Mouse (Mus musculus): ENCODE measurements around the gene Ipo11. TPM values are rescaled to one million over a fixed set of nuclear protein-coding genes. Genes with fewer than 3 reads are reported as not detected.
A peak's percentile ranks its signal among the peaks of the same experiment; 100 is the strongest.

The Ipo11 gene
- total and polyA plus RNA-seq, 2 experiments from 2014 or later, result 33.9 to 46.7 TPM

DNA sequence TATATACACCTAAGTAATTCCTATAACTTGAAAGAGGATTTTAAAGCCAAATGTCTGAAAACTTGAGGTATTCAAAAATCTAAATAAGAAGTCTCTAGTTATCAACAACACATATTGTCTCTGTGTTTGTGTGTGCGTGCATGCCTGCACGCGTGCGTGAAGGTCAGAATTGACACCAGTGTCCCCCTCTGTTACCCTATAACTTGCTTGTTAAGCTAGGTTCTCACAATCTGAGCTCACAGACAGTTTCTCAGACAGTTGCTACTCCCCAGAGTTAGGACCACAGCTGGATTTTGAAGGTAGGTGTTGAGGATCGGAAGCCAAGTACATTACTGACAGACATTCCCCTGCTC is 100.3 kb downstream of the Ipo11 start:
- no peak for TF ChIP-seq CTCF (IDR thresholded peaks at IDR 0.05; ENCODE audit: low read depth)
- Histone ChIP-seq H3K27me3 (ENCODE audit: insufficient read depth, low read length) (no peaks in the 10 kb centered on the region), H3K9me3 (ENCODE audit: low read length) (no peaks in the 10 kb centered on the region), H3K4me1 (ENCODE audit: insufficient read depth, low read length) (no peaks in the 10 kb centered on the region), H3K27ac (no peak overlapping the region), H3K36me3 (ENCODE audit: insufficient read depth, low read length) (no peaks in the 10 kb centered on the region; the same call in 1 of the 2 replicates), H3K4me3 (ENCODE audit: low read length) (no peak overlapping the region), H3K4me2 (ENCODE audit: low read depth, low read length) (peak overlapping the region; percentile 22), H3K9ac (replicated peaks; ENCODE audit: low read length) (no peak overlapping the region)
- DNase-seq (ENCODE audit: low spot score) (no peak), ATAC-seq (no peak)
- 89% methylated on average over 5 of the region's 5 CpGs for WGBS

DNA sequence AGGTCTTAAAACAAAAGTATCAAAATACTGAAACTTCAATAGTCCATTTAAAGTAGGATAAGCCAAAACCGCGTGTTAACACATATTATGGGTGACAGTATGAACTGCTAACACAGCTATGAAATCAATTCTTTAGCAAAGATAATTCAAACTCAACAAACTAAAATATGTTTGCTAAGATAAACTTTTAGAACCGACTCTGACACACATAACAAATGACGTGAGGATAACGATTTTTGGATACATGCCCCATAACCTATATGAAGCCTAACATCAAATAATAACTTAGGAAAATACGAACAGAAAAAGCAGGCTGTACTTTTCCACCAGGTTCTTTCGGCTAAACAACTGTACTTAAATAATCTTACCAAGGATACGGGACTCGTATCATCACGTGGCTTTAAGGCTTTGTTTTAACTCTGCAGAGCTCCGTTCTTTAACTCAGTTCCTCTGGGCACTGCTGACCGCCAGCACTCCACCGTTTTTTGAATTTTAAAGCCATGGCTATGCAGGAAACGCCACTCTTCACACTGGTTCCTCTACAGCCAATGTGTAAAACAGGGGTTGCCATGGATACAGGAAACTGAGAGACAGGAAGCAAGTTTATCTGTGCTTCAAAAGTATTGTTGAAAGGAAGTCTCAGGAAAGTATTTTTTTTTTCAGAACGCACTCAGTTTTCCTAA is 100.8 kb downstream of the Ipo11 start:
- 63% methylated on average over 15 of the region's 15 CpGs for WGBS
- no peak for TF ChIP-seq CTCF (IDR thresholded peaks at IDR 0.05; ENCODE audit: low read depth)
- no peak overlapping the region for H3K27ac ChIP-seq
- peak overlapping the region; percentile 22 for H3K4me2 ChIP-seq (ENCODE audit: low read depth, low read length)
- H3K27me3 ChIP-seq (ENCODE audit: insufficient read depth, low read length), result no peaks in the 10 kb centered on the region
- DNase-seq (ENCODE audit: low spot score), result peak; percentile 49
- no peak overlapping the region for H3K9ac ChIP-seq (replicated peaks; ENCODE audit: low read length)
- ATAC-seq, result 0 out of 2 replicates have a peak, but pooled peaks have one; percentile 40
- H3K9me3 ChIP-seq (ENCODE audit: low read length), result no peaks in the 10 kb centered on the region
- no peaks in the 10 kb centered on the region for H3K4me1 ChIP-seq (ENCODE audit: insufficient read depth, low read length)
- H3K4me3 ChIP-seq (ENCODE audit: low read length), result peak overlapping the region; percentile 16; the same call in 1 of the 2 replicates
- H3K36me3 ChIP-seq (ENCODE audit: insufficient read depth, low read length), result no peaks in the 10 kb centered on the region; the same call in 1 of the 2 replicates

DNA sequence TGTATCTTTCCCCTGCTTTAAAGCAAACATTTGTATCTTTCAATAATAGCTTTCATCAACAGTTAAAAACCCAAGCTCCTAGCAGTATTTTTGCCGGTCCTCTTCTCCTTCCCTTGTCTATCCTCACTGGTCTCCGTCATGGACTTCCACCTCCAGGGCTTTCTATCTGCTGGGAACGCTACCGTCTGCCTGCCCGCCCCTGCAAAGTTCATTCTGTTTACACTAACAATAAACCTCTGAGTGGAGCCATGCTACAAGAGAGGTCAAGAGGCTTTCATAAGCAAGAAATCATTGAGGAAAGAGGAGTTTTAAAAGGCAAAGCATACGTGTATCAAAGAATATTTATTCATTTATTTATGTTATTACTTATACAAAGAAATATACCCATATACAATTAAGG is 106.7 kb downstream of the Ipo11 start:
- no peaks in the 10 kb centered on the region; the same call in 1 of the 2 replicates for H3K36me3 ChIP-seq (ENCODE audit: insufficient read depth, low read length)
- no peaks in the 10 kb centered on the region for H3K27me3 ChIP-seq (ENCODE audit: insufficient read depth, low read length)
- no peak for DNase-seq (ENCODE audit: low spot score)
- no peak overlapping the region for H3K27ac ChIP-seq
- no peak for TF ChIP-seq CTCF (IDR thresholded peaks at IDR 0.05; ENCODE audit: low read depth)
- WGBS, result 74% methylated on average over 6 of the region's 6 CpGs
- H3K4me3 ChIP-seq (ENCODE audit: low read length), result no peak overlapping the region
- no peaks in the 10 kb centered on the region for H3K9me3 ChIP-seq (ENCODE audit: low read length)
- H3K9ac ChIP-seq (replicated peaks; ENCODE audit: low read length), result no peak overlapping the region
- no peak overlapping the region for H3K4me2 ChIP-seq (ENCODE audit: low read depth, low read length)
- no peak for ATAC-seq
- H3K4me1 ChIP-seq (ENCODE audit: insufficient read depth, low read length), result no peaks in the 10 kb centered on the region

DNA sequence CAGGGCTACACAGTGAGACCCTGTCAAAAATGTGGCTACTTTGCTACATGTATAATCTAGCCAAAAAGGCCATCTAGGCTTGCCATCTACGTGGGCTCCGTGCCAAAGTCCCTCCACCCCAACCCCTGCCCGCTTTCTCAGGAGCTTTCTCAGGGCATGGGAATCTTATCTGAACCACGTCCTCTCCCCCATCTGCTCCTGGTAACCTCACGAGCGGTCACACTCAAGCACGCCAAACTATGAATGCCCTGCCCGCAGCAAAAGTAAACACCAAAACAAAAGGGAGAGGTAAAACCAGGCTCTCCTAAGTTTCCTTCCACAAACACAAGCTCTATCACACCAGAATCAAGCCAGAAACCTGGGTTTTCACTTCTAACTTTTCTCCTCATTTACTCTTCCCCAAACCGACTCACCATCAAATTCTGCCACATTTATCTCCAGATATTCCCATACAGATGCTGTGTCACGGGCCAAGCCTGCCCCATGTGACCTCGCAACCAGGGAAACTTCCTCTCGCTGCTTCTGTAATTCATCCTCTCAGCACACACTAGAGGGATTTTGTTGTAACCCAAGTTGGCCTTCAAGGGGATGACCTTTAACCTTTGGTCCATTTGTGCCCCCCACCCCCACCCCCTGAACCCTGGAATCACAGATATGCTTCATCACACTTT is 107.3 kb downstream of the Ipo11 start:
- TF ChIP-seq CTCF (IDR thresholded peaks at IDR 0.05; ENCODE audit: low read depth), result no peak
- no peaks in the 10 kb centered on the region for H3K27me3 ChIP-seq (ENCODE audit: insufficient read depth, low read length)
- no peaks in the 10 kb centered on the region for H3K4me1 ChIP-seq (ENCODE audit: insufficient read depth, low read length)
- no peak overlapping the region for H3K27ac ChIP-seq
- H3K4me2 ChIP-seq (ENCODE audit: low read depth, low read length), result no peak overlapping the region
- H3K9ac ChIP-seq (replicated peaks; ENCODE audit: low read length), result no peak overlapping the region
- 85% methylated on average over 12 of the region's 12 CpGs for WGBS
- H3K4me3 ChIP-seq (ENCODE audit: low read length), result no peak overlapping the region
- H3K9me3 ChIP-seq (ENCODE audit: low read length), result no peaks in the 10 kb centered on the region
- no peaks in the 10 kb centered on the region; the same call in 1 of the 2 replicates for H3K36me3 ChIP-seq (ENCODE audit: insufficient read depth, low read length)
- no peak for ATAC-seq
- DNase-seq (ENCODE audit: low spot score), result no peak

DNA sequence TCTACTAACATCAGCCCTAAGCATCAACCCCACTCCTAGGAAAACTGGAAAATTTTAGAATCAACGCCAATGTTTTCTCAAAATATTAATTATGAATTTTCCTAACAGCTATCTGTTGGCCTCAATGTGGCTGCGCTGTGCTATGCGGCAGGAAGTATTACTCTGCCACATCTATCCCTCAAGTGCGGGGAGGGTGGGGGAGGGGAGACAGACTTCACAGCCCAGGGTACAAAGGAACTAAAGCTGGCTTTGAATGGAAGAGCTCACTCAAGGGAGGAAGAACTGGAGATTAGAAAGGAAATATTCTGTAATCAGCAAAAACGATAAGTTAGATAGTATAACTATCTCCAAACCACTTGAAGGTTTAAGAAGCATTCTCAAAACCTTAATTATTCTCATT is 111.1 kb downstream of the Ipo11 start:
- Histone ChIP-seq H3K4me1 (ENCODE audit: insufficient read depth, low read length) (no peaks in the 10 kb centered on the region), H3K9me3 (ENCODE audit: low read length) (no peaks in the 10 kb centered on the region), H3K4me2 (ENCODE audit: low read depth, low read length) (no peak overlapping the region), H3K27me3 (ENCODE audit: insufficient read depth, low read length) (no peaks in the 10 kb centered on the region), H3K27ac (no peak overlapping the region), H3K36me3 (ENCODE audit: insufficient read depth, low read length) (no peaks in the 10 kb centered on the region), H3K4me3 (ENCODE audit: low read length) (no peak overlapping the region), H3K9ac (replicated peaks; ENCODE audit: low read length) (no peak overlapping the region)
- TF ChIP-seq CTCF (IDR thresholded peaks at IDR 0.05; ENCODE audit: low read depth), result no peak
- no peak for DNase-seq (ENCODE audit: low spot score)
- ATAC-seq, result no peak
- WGBS, result 84% methylated on average over 5 of the region's 5 CpGs

DNA sequence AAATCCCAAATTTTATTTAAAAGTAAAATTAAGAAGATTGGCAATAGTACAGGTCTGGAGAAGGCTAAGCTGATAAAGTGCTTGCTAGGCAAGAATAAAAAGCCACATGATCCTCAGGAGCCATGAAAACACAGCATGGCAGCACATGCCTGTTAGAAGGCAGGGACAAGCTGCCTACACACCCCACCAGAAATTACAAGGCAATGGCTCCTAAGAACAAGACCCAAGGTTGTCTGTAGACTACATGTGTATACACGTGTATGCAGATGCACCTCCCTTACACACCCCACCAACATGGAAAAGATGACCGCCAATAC is 112.9 kb downstream of the Ipo11 start:
- WGBS, result 94% methylated on average over 2 of the region's 2 CpGs
- Histone ChIP-seq H3K9me3 (ENCODE audit: low read length) (no peaks in the 10 kb centered on the region), H3K4me3 (ENCODE audit: low read length) (no peak overlapping the region), H3K4me1 (ENCODE audit: insufficient read depth, low read length) (no peaks in the 10 kb centered on the region), H3K36me3 (ENCODE audit: insufficient read depth, low read length) (no peaks in the 10 kb centered on the region), H3K27ac (no peak overlapping the region), H3K27me3 (ENCODE audit: insufficient read depth, low read length) (no peaks in the 10 kb centered on the region), H3K4me2 (ENCODE audit: low read depth, low read length) (no peak overlapping the region), H3K9ac (replicated peaks; ENCODE audit: low read length) (no peak overlapping the region)
- ATAC-seq, result no peak
- DNase-seq (ENCODE audit: low spot score), result no peak
- no peak for TF ChIP-seq CTCF (IDR thresholded peaks at IDR 0.05; ENCODE audit: low read depth)

All from hindbrain, postnatal 0 days (tissue).